Comparison of ENCODE assay signal across 8 mouse cellular contexts in genomic region chr11:57426046-57426805, GRCm38 (mm10).
DNase-seq lines count a peak whose midpoint lies in the region; ATAC-seq and TF ChIP-seq lines count a peak whose summit lies in the region.
"Had no signal": no experiment of that assay in that cellular context is flagged by ENCODE, and none has a peak within 500 bp of the region (broad histone marks: within the 10 kb centered on the region; RNA-seq: fewer than 3 reads in every experiment).

No protein-coding gene starts in this region.

- DNase-seq in adrenal gland, adult 2 months, result peak; percentile 10
- DNase-seq in kidney, postnatal 36 days, result peak; percentile 21 to 73
- DNase-seq in spleen, adult 18-20 months, result peak; percentile 12 to 68

- no peak overlapping the region for H3K27ac ChIP-seq in intestine, postnatal 0 days (ENCODE audit: low read depth, low read length)
- H3K27ac ChIP-seq in intestine, embryonic 16.5 days (ENCODE audit: low read length), result no peak overlapping the region
- H3K27ac ChIP-seq: embryonic facial prominence, embryonic 12.5 days had no signal

- no peak overlapping the region for H3K4me3 ChIP-seq in intestine, postnatal 0 days (ENCODE audit: low read depth, low read length)
- no peak overlapping the region for H3K4me3 ChIP-seq in intestine, embryonic 16.5 days (ENCODE audit: low read length)
- H3K4me3 ChIP-seq in E14TG2a.4 (replicated peaks; ENCODE audit: low read length), result no peak overlapping the region
- H3K4me3 ChIP-seq: embryonic facial prominence, embryonic 12.5 days had no signal

- WGBS in intestine, postnatal 0 days, result 61% methylated on average over 12 of the region's 12 CpGs
- WGBS in intestine, embryonic 16.5 days, result 59% methylated on average over 12 of the region's 12 CpGs

- no peaks in the 10 kb centered on the region for H3K4me1 ChIP-seq in intestine, postnatal 0 days (replicated peaks; ENCODE audit: control insufficient read depth, insufficient read depth, low read length)
- H3K4me1 ChIP-seq in intestine, embryonic 16.5 days (ENCODE audit: control insufficient read depth, insufficient read depth, low read length), result no peaks in the 10 kb centered on the region
- no peaks in the 10 kb centered on the region for H3K4me1 ChIP-seq in E14TG2a.4 (replicated peaks; ENCODE audit: low read depth, low read length)
- H3K4me1 ChIP-seq: embryonic facial prominence, embryonic 12.5 days had no signal

- H3K27me3 ChIP-seq in intestine, postnatal 0 days (replicated peaks; ENCODE audit: control insufficient read depth, insufficient read depth, low read length), result no peaks in the 10 kb centered on the region
- H3K27me3 ChIP-seq in intestine, embryonic 16.5 days (replicated peaks; ENCODE audit: control insufficient read depth, insufficient read depth, low read length), result no peaks in the 10 kb centered on the region
- no peaks in the 10 kb centered on the region for H3K27me3 ChIP-seq in E14TG2a.4 (ENCODE audit: insufficient read depth, low read length)
- H3K27me3 ChIP-seq: embryonic facial prominence, embryonic 12.5 days had no signal

- H3K4me2 ChIP-seq in intestine, postnatal 0 days (replicated peaks; ENCODE audit: low read depth), result no peak overlapping the region
- H3K4me2 ChIP-seq in intestine, embryonic 16.5 days (ENCODE audit: low read depth, low read length), result no peak overlapping the region
- H3K4me2 ChIP-seq: embryonic facial prominence, embryonic 12.5 days had no signal

- no peaks in the 10 kb centered on the region for H3K9me3 ChIP-seq in intestine, postnatal 0 days (ENCODE audit: control insufficient read depth)
- H3K9me3 ChIP-seq in intestine, embryonic 16.5 days (ENCODE audit: control insufficient read depth, low read length), result no peaks in the 10 kb centered on the region
- no peaks in the 10 kb centered on the region for H3K9me3 ChIP-seq in E14TG2a.4 (ENCODE audit: low read length)
- H3K9me3 ChIP-seq: embryonic facial prominence, embryonic 12.5 days had no signal

- no peak for ATAC-seq in intestine, postnatal 0 days
- ATAC-seq in intestine, embryonic 16.5 days, result no peak
- no peak for ATAC-seq in frontal cortex, adult (ENCODE audit: low TSS enrichment)

- no peaks in the 10 kb centered on the region for H3K36me3 ChIP-seq in intestine, postnatal 0 days (ENCODE audit: control insufficient read depth, insufficient read depth)
- no peaks in the 10 kb centered on the region for H3K36me3 ChIP-seq in intestine, embryonic 16.5 days (ENCODE audit: control insufficient read depth, insufficient read depth, low read length)
- no peaks in the 10 kb centered on the region for H3K36me3 ChIP-seq in E14TG2a.4 (ENCODE audit: insufficient read depth, low read length)
- H3K36me3 ChIP-seq: embryonic facial prominence, embryonic 12.5 days had no signal

- H3K9ac ChIP-seq in intestine, postnatal 0 days (ENCODE audit: low read depth, low read length), result no peak overlapping the region
- H3K9ac ChIP-seq in intestine, embryonic 16.5 days (ENCODE audit: low read depth, low read length), result no peak overlapping the region
- H3K9ac ChIP-seq: embryonic facial prominence, embryonic 12.5 days had no signal

- peak; percentile 59 for TF ChIP-seq CTCF in intestine, postnatal 0 days (IDR thresholded peaks at IDR 0.05; ENCODE audit: low read depth)
- TF ChIP-seq CTCF in E14TG2a.4 (conservative IDR thresholded peaks at IDR 0.05; ENCODE audit: low read length), result peak; percentile 71
